Mouse (Mus musculus) spleen, adult 2 months (tissue): ENCODE data around the gene Cd300lf. TPM values are rescaled to one million over a fixed set of nuclear protein-coding genes. Genes with fewer than 3 reads are reported as not detected.

Experiments
- DNase-seq, 2 experiments: peaks; one replicate each; pipeline versions ENCODE4 v3.0.0 to v3.0.0-alpha.2; 2012 to 2021; ENCODE audit warnings: low spot score in 2 of 2, low read depth in 1 of 2
- H3K27ac ChIP-seq: fragments of 200-500 bp; 2 replicates; pipeline ENCODE4 v1.5.1; 2012; ENCODE audit warnings: low read length, inconsistent platforms; ENCODE audit not compliant: insufficient read depth
- H3K27me3 ChIP-seq: fragments of 200-500 bp; 2 replicates; pipeline ENCODE4 v1.6.1; 2012; ENCODE audit warnings: mild to moderate bottlenecking, moderate library complexity, low read length, inconsistent platforms; ENCODE audit not compliant: control insufficient read depth, insufficient read depth
- H3K36me3 ChIP-seq: fragments of 200-500 bp; 2 replicates; pipeline ENCODE4 v1.6.1; 2012; ENCODE audit warnings: mild to moderate bottlenecking, low read length, inconsistent platforms; ENCODE audit not compliant: control insufficient read depth, insufficient read depth
- H3K4me1 ChIP-seq: fragments of 200-500 bp; 2 replicates; pipeline ENCODE4 v1.6.1; 2011; ENCODE audit warnings: inconsistent platforms; ENCODE audit not compliant: control insufficient read depth, insufficient read depth, insufficient read length
- H3K4me3 ChIP-seq: fragments of 200-500 bp; 2 replicates; pipeline ENCODE4 v1.5.1; 2011; ENCODE audit warnings: mild to moderate bottlenecking, inconsistent platforms; ENCODE audit not compliant: insufficient read depth, insufficient read length; ENCODE audit errors: extremely low read depth
- CTCF ChIP-seq: fragments of 200-500 bp; IDR thresholded peaks from 2 replicates; pipeline ENCODE4 v1.5.1; 2011; ENCODE audit warnings: mild to moderate bottlenecking, inconsistent platforms; ENCODE audit not compliant: insufficient read depth, insufficient read length, insufficient replicate concordance; ENCODE audit errors: extremely low read depth
- POLR2A ChIP-seq: fragments of 200-500 bp; IDR thresholded peaks from 2 replicates; pipeline ENCODE4 v1.6.1; 2011; ENCODE audit warnings: low read depth, low read length, inconsistent platforms
- WGBS: fragments of 180-500 bp; shearing (Covaris S2); methylation state at CpG from one replicate; pipeline ENCODE4 v1.1.7; 2018; 5-methylcytosine and 5-hydroxymethylcytosine counted together
- polyA plus RNA-seq: library from polyadenylated mRNA; depleted of rRNA; stranded (reverse); fragments of >200 nt; gene quantifications from 2 replicates; pipeline ENCODE4 v1.2.3, GENCODE M21; 2012

Cd300lf gene
- polyA plus RNA-seq, 1 experiment, result 24.7 TPM

- no peak for DNase-seq
- TF ChIP-seq POLR2A (no peak), CTCF (no peak)
- no peak overlapping the region for H3K4me3 ChIP-seq
- H3K27ac ChIP-seq, result no peak overlapping the region
- H3K27me3 ChIP-seq, result no peaks in the 10 kb centered on the region
- H3K4me1 ChIP-seq, result no peaks in the 10 kb centered on the region; the same call in 1 of the 2 replicates
- H3K36me3 ChIP-seq, result no peaks in the 10 kb centered on the region
- 60% methylated on average over 4 of the region's 4 CpGs for WGBS
Measured at GRCm38 (mm10) chr11:115107403-115107916, 26.3 kb downstream of the Cd300lf start.

DNA sequence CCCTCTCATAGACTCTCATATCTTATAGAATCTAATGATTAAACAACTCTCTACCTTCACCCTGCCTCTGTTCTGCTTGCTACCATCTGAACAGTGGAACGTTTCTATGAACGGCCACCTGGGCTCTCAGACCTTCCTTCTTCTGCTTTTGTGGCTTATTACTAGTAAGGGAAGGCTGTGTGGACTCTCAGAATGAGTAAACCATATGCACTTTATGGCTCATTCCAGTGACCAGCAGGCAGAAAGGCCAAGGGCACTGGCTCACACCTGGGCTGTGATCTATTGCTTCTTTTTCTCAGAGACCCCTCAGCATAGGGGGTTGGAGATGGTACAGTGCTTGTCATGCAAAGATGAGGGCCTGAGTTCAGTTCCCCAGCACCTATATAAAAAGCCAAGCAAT is 27.2 kb downstream of the Cd300lf start:
- Histone ChIP-seq H3K27me3 (no peaks in the 10 kb centered on the region), H3K4me1 (no peaks in the 10 kb centered on the region; the same call in 1 of the 2 replicates), H3K4me3 (no peak overlapping the region), H3K27ac (no peak overlapping the region), H3K36me3 (no peaks in the 10 kb centered on the region)
- TF ChIP-seq POLR2A (no peak), CTCF (no peak)
- DNase-seq, result no peak
- WGBS, result 11% methylated on average over 2 of the region's 2 CpGs

- TF ChIP-seq POLR2A (no peak), CTCF (no peak)
- WGBS, result 76% methylated on average over 8 of the region's 8 CpGs
- Histone ChIP-seq H3K27ac (no peak overlapping the region), H3K27me3 (no peaks in the 10 kb centered on the region), H3K4me3 (no peak overlapping the region), H3K36me3 (no peaks in the 10 kb centered on the region), H3K4me1 (no peaks in the 10 kb centered on the region; the same call in 1 of the 2 replicates)
- no peak for DNase-seq
Measured at GRCm38 (mm10) chr11:115104769-115105563, 28.8 kb downstream of the Cd300lf start.

GRCm38 (mm10) chr11:115103470-115104413 is 30.1 kb downstream of the Cd300lf start:
- peaks cover 4% of the 10 kb centered on the region; the same call in 1 of the 2 replicates for H3K4me1 ChIP-seq
- WGBS, result 86% methylated on average over 25 of the region's 25 CpGs
- no peak for TF ChIP-seq POLR2A
- no peak for TF ChIP-seq CTCF
- no peaks in the 10 kb centered on the region for H3K27me3 ChIP-seq
- DNase-seq, result no peak
- no peak overlapping the region for H3K27ac ChIP-seq
- no peaks in the 10 kb centered on the region for H3K36me3 ChIP-seq
- H3K4me3 ChIP-seq, result no peak overlapping the region

- TF ChIP-seq POLR2A (no peak), CTCF (no peak)
- H3K36me3 ChIP-seq, result no peaks in the 10 kb centered on the region
- H3K4me1 ChIP-seq, result peaks cover 4% of the 10 kb centered on the region; the same call in 1 of the 2 replicates
- H3K27me3 ChIP-seq, result no peaks in the 10 kb centered on the region
- no peak overlapping the region for H3K4me3 ChIP-seq
- WGBS, result 94% methylated on average over 9 of the region's 9 CpGs
- no peak for DNase-seq
- H3K27ac ChIP-seq, result no peak overlapping the region
Measured at GRCm38 (mm10) chr11:115102116-115102515, 31.7 kb downstream of the Cd300lf start.

DNA sequence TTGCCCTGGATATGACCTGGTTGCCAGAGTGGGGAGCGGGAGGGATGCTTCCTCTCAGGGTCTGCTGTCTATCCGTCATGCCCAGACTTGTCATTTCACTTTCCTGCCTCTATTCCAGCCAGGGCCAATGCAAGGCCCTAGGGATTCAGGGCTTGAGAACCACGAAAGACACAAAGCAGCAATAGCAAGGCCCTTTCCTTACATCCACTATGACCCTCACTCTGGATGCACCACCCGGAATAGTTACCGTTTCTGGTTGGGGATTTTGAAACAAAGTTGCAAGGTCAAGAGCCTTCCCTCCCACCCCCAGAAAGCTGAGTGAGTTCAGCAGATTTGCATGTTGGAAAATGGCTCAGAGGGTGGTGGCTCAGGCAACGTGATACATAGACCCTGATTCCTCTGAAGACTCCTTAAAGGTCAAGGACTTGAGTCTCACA is 32.2 kb downstream of the Cd300lf start:
- Histone ChIP-seq H3K27me3 (no peaks in the 10 kb centered on the region), H3K36me3 (no peaks in the 10 kb centered on the region), H3K4me1 (peaks cover 4% of the 10 kb centered on the region; the same call in 1 of the 2 replicates), H3K4me3 (no peak overlapping the region), H3K27ac (no peak overlapping the region)
- TF ChIP-seq CTCF, result no peak
- TF ChIP-seq POLR2A, result no peak
- 84% methylated on average over 6 of the region's 6 CpGs for WGBS
- DNase-seq, result no peak
